Mouse (Mus musculus) neural tube, postnatal 0 days (tissue): ENCODE measurements around the gene Aimp2. TPM values are rescaled to one million over a fixed set of nuclear protein-coding genes. Genes with fewer than 3 reads are reported as not detected.

ENCODE experiments used
- polyA plus RNA-seq: library from polyadenylated mRNA; unstranded; fragments of >200 nt; fragmentation: Nextera tagmentation; extraction: Ambion mirVana; gene quantifications from 2 replicates; pipeline ENCODE4 v1.2.1, GENCODE M21; 2015

The Aimp2 gene
- polyA plus RNA-seq, result 81.8 and 83.0 TPM in 2 replicates

DNA sequence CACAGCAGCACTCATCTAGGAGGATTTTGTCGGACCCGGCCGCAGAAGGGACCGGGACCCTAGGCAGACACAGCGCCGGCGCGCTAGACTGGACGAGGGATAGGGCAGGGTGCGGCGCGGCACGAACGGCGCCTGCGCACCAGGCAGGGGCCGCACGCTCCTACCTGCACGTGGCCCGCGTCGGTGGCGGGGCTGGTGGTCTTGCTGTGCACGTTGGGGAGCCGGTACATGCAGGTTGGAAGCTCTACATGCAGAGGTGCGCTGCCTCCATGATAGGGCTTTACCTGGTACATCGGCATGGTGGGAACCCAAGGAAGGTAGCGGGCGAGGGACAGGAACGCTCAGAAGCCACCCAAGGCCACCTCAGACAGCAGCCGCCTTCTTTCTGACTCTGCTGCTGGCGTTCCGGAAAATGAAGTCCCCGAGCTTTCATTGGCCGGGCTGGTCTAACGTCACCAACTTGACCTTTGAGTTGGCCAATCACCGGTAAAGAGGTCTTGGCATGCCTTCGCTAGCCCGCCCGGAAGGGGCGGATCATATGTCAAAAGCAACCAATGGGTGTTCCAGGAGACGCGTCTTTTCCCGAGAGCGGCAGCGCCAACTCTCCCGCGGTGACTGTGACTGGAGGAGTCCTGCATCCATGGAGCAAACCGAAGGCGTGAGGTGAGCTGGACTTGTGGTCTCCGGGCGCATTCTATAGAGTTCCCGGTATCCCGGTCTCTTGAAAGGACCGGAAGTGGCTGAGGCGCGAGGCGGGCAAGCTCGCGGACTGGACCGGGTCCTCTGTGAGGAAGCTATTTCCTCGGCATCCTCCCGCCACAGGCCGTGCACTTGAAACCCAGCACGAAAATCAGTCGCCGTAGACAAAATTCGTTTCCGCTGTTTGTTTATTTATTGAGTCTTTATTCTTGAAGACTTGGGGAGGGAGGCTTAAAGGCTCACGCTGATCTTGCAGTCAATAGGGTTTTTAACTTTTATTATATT lies at the start of gene Aimp2, which contains the start of gene Pms2:
Aimp2 (minus strand) TSS at position 431 of the 984 bp plus-strand sequence.
Pms2 (plus strand) TSS at position 548 of the 984 bp plus-strand sequence.

DNA sequence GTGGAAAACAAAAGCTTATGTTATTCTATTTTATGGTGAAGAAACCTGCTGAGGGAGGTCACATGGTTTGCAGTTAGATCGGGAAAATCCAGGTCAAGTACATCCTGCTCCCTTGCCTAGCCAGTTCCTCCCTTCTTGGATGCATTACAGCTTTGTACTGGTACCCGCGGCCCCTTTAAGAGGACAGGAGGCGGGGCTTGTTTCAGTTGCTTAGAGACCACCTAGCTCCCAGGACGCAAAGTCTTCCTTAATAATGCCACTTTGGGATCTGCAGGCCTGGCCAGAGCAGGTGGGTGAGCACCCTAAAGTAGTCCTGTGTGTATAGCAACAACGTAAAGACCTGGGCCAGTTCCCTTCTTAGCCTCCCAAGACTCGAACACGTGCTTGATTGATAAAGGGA lies 23.2 kb upstream of the Aimp2 start, which contains the start of gene Rsph10b:
Rsph10b (plus strand) TSS at position 205 of the 400 bp plus-strand sequence.

DNA sequence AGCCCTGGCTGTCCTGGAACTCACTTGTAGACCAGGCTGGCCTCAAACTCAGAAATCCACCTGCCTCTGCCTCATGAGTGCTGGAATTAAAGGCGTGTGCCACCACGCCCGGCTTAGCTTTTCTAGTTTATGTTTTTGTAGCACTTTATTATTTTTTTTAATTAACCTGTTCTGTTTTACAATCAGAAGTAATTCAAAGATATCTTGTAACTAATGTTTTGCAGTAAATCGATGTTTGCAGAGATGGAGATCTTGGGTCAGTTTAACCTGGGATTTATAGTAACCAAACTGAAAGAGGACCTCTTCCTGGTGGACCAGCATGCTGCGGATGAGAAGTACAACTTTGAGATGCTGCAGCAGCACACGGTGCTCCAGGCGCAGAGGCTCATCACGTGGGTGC lies 18.2 kb upstream of the Aimp2 start, which contains the start of gene Gm42421:
Gm42421 (plus strand) TSS at position 301 of the 400 bp plus-strand sequence.

DNA sequence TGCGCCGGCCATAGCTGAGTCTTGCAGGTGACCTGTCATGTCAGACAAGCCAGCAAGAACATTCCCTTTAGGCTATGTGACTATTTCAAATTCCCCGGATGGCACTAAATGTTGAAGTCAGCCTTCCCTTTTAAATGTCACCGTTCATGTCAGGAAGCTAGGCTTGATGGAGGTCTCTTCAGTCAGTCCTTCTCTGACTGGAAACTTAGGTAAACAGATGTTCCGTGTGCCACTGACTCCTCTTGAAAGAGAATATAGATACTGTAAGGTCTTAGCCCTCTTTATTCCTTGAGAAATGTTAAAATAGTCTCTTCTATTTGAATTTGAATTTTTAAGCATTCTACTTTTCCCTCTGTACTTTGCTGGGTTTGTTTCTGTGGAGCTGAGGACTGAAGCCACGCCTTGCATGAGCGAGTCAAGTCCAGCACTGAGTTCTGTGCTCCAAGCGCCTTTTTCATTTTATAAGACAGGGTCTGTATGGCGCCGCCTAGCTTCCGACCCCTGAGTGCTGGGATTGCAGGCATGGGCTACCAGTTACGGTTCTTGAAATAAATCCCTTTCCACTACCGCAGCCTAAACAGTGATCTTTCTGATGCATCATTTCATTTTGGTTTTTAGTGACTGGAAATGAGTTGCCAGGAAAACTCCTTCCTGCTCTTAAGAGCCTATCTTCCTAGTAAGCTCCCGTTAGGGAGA lies 11.9 kb downstream of the Aimp2 start, which contains the start of gene Ankrd61:
Ankrd61 (minus strand) TSS at position 51 of the 696 bp plus-strand sequence.

Other genes starting within 250 kb of the Aimp2 start
- 19.4 and 19.5 TPM in 2 replicates for gene Usp42, start 177.6 kb downstream of the Aimp2 start, polyA plus RNA-seq
- gene Eif2ak1, start 92.1 kb downstream of the Aimp2 start, polyA plus RNA-seq, result 38.2 and 39.1 TPM in 2 replicates
- gene Ankrd61, start 12.2 kb downstream of the Aimp2 start, polyA plus RNA-seq, result 0.22 TPM in 2 replicates
- 20.7 and 22.9 TPM in 2 replicates for gene Pms2, start 117 bp upstream of the Aimp2 start, polyA plus RNA-seq
- gene Gm42421, start 18.3 kb upstream of the Aimp2 start, polyA plus RNA-seq, result 0.92 and 1.7 TPM in 2 replicates
- 5.5 and 9.2 TPM in 2 replicates for gene Rsph10b, start 23.2 kb upstream of the Aimp2 start, polyA plus RNA-seq
- gene Ccz1, start 105.0 kb upstream of the Aimp2 start, polyA plus RNA-seq, result 60.8 and 65.5 TPM in 2 replicates
- gene Ocm, start 116.8 kb upstream of the Aimp2 start, polyA plus RNA-seq, result 1.5 and 1.8 TPM in 2 replicates
- gene Lmtk2, start 190.6 kb upstream of the Aimp2 start, polyA plus RNA-seq, result 8.5 and 9.4 TPM in 2 replicates